Mouse (Mus musculus): ENCODE measurements around the gene Rai14. TPM values are rescaled to one million over a fixed set of nuclear protein-coding genes. Genes with fewer than 3 reads are reported as not detected.

Rai14 gene
- polyA plus RNA-seq, 1 experiment from 2014 or later, result 80.9 TPM

GRCm38 (mm10) chr15:10583408-10583807, 131.0 kb downstream of the Rai14 start:
- H3K27me3 ChIP-seq (ENCODE audit: control insufficient read depth, insufficient read depth, low read depth, low read length), result no peaks in the 10 kb centered on the region
- H3K9ac ChIP-seq (ENCODE audit: low read length), result no peak overlapping the region
- H3K4me1 ChIP-seq (replicated peaks; ENCODE audit: control insufficient read depth, insufficient read depth, low read length), result no peaks in the 10 kb centered on the region
- 42% methylated on average over 8 of the region's 8 CpGs for WGBS
- ATAC-seq (ENCODE audit: low read depth), result peak; percentile 84
- no peak overlapping the region for H3K4me2 ChIP-seq (ENCODE audit: low read depth, low read length)
- H3K9me3 ChIP-seq (ENCODE audit: control insufficient read depth, low read length), result no peaks in the 10 kb centered on the region
- H3K27ac ChIP-seq (ENCODE audit: low read length), result no peak overlapping the region
- no peak overlapping the region for H3K4me3 ChIP-seq (ENCODE audit: low read length)
- peaks cover 9% of the 10 kb centered on the region for H3K36me3 ChIP-seq (ENCODE audit: control insufficient read depth, insufficient read depth, low read length)

- Histone ChIP-seq H3K4me3 (ENCODE audit: low read length) (no peak overlapping the region), H3K36me3 (ENCODE audit: control insufficient read depth, insufficient read depth, low read length) (peaks cover 27% of the 10 kb centered on the region), H3K4me2 (ENCODE audit: low read depth, low read length) (no peak overlapping the region), H3K27ac (ENCODE audit: low read length) (no peak overlapping the region), H3K27me3 (ENCODE audit: control insufficient read depth, insufficient read depth, low read depth, low read length) (no peaks in the 10 kb centered on the region), H3K9ac (ENCODE audit: low read length) (no peak overlapping the region), H3K9me3 (ENCODE audit: control insufficient read depth, low read length) (no peaks in the 10 kb centered on the region), H3K4me1 (replicated peaks; ENCODE audit: control insufficient read depth, insufficient read depth, low read length) (no peaks in the 10 kb centered on the region)
- WGBS, result 82% methylated on average over 3 of the region's 3 CpGs
- no peak for ATAC-seq (ENCODE audit: low read depth)
Measured at GRCm38 (mm10) chr15:10579159-10579558, 135.3 kb downstream of the Rai14 start.

GRCm38 (mm10) chr15:10566486-10566885, 147.9 kb downstream of the Rai14 start:
- ATAC-seq (ENCODE audit: low read depth), result no peak
- no peak overlapping the region for H3K4me3 ChIP-seq (ENCODE audit: low read length)
- no peaks in the 10 kb centered on the region for H3K4me1 ChIP-seq (replicated peaks; ENCODE audit: control insufficient read depth, insufficient read depth, low read length)
- H3K9ac ChIP-seq (ENCODE audit: low read length), result no peak overlapping the region
- H3K27me3 ChIP-seq (ENCODE audit: control insufficient read depth, insufficient read depth, low read depth, low read length), result no peaks in the 10 kb centered on the region
- no peak overlapping the region for H3K27ac ChIP-seq (ENCODE audit: low read length)
- peaks cover 24% of the 10 kb centered on the region; the same call in 1 of the 2 replicates for H3K36me3 ChIP-seq (ENCODE audit: control insufficient read depth, insufficient read depth, low read length)
- no peaks in the 10 kb centered on the region for H3K9me3 ChIP-seq (ENCODE audit: control insufficient read depth, low read length)
- 81% methylated on average over 7 of the region's 7 CpGs for WGBS
- H3K4me2 ChIP-seq (ENCODE audit: low read depth, low read length), result no peak overlapping the region

- WGBS, result 44% methylated on average over 1 of the region's 1 CpGs
- Histone ChIP-seq H3K27me3 (ENCODE audit: control insufficient read depth, insufficient read depth, low read depth, low read length) (no peaks in the 10 kb centered on the region), H3K27ac (ENCODE audit: low read length) (no peak overlapping the region), H3K9me3 (ENCODE audit: control insufficient read depth, low read length) (no peaks in the 10 kb centered on the region), H3K4me1 (replicated peaks; ENCODE audit: control insufficient read depth, insufficient read depth, low read length) (no peaks in the 10 kb centered on the region), H3K4me2 (ENCODE audit: low read depth, low read length) (no peak overlapping the region), H3K4me3 (ENCODE audit: low read length) (no peak overlapping the region), H3K36me3 (ENCODE audit: control insufficient read depth, insufficient read depth, low read length) (peaks cover 12% of the 10 kb centered on the region; the same call in 1 of the 2 replicates), H3K9ac (ENCODE audit: low read length) (no peak overlapping the region)
- no peak for ATAC-seq (ENCODE audit: low read depth)
Measured at GRCm38 (mm10) chr15:10564201-10564600, 150.2 kb downstream of the Rai14 start.

GRCm38 (mm10) chr15:10562281-10562680, 152.1 kb downstream of the Rai14 start:
- no peak overlapping the region for H3K4me2 ChIP-seq (ENCODE audit: low read depth, low read length)
- ATAC-seq (ENCODE audit: low read depth), result no peak
- no peak overlapping the region for H3K27ac ChIP-seq (ENCODE audit: low read length)
- no peaks in the 10 kb centered on the region for H3K9me3 ChIP-seq (ENCODE audit: control insufficient read depth, low read length)
- no peaks in the 10 kb centered on the region for H3K27me3 ChIP-seq (ENCODE audit: control insufficient read depth, insufficient read depth, low read depth, low read length)
- H3K36me3 ChIP-seq (ENCODE audit: control insufficient read depth, insufficient read depth, low read length), result peaks cover under 1% of the 10 kb centered on the region; the same call in 1 of the 2 replicates
- no peak overlapping the region for H3K9ac ChIP-seq (ENCODE audit: low read length)
- H3K4me3 ChIP-seq (ENCODE audit: low read length), result no peak overlapping the region
- no peaks in the 10 kb centered on the region for H3K4me1 ChIP-seq (replicated peaks; ENCODE audit: control insufficient read depth, insufficient read depth, low read length)

- WGBS, result 84% methylated on average over 7 of the region's 7 CpGs
- Histone ChIP-seq H3K4me2 (ENCODE audit: low read depth, low read length) (no peak overlapping the region), H3K27ac (ENCODE audit: low read length) (no peak overlapping the region), H3K9ac (ENCODE audit: low read length) (no peak overlapping the region), H3K4me3 (ENCODE audit: low read length) (no peak overlapping the region), H3K9me3 (ENCODE audit: control insufficient read depth, low read length) (no peaks in the 10 kb centered on the region), H3K27me3 (ENCODE audit: control insufficient read depth, insufficient read depth, low read depth, low read length) (no peaks in the 10 kb centered on the region), H3K36me3 (ENCODE audit: control insufficient read depth, insufficient read depth, low read length) (no peaks in the 10 kb centered on the region), H3K4me1 (replicated peaks; ENCODE audit: control insufficient read depth, insufficient read depth, low read length) (no peaks in the 10 kb centered on the region)
- ATAC-seq (ENCODE audit: low read depth), result no peak
Measured at GRCm38 (mm10) chr15:10560005-10560404, 154.4 kb downstream of the Rai14 start.

- no peaks in the 10 kb centered on the region for H3K9me3 ChIP-seq (ENCODE audit: control insufficient read depth, low read length)
- H3K27me3 ChIP-seq (ENCODE audit: control insufficient read depth, insufficient read depth, low read depth, low read length), result no peaks in the 10 kb centered on the region
- H3K4me1 ChIP-seq (replicated peaks; ENCODE audit: control insufficient read depth, insufficient read depth, low read length), result no peaks in the 10 kb centered on the region
- no peaks in the 10 kb centered on the region for H3K36me3 ChIP-seq (ENCODE audit: control insufficient read depth, insufficient read depth, low read length)
- ATAC-seq (ENCODE audit: low read depth), result no peak
- H3K4me2 ChIP-seq (ENCODE audit: low read depth, low read length), result no peak within 1 kb of the TSS
- H3K4me3 ChIP-seq (ENCODE audit: low read length), result no peak within 1 kb of the TSS
- no peak within 1 kb of the TSS for H3K9ac ChIP-seq (ENCODE audit: low read length)
- H3K27ac ChIP-seq (ENCODE audit: low read length), result no peak within 1 kb of the TSS
- 80% methylated on average over 13 of the region's 13 CpGs for WGBS
Measured at GRCm38 (mm10) chr15:10558465-10558864, 156.0 kb downstream of the Rai14 start, which contains the start of gene Ttc23l. Ttc23l (minus strand) TSS chr15:10558668.

- Histone ChIP-seq H3K27ac (ENCODE audit: low read length) (no peak overlapping the region), H3K36me3 (ENCODE audit: control insufficient read depth, insufficient read depth, low read length) (no peaks in the 10 kb centered on the region), H3K9ac (ENCODE audit: low read length) (no peak overlapping the region), H3K27me3 (ENCODE audit: control insufficient read depth, insufficient read depth, low read depth, low read length) (no peaks in the 10 kb centered on the region), H3K4me1 (replicated peaks; ENCODE audit: control insufficient read depth, insufficient read depth, low read length) (no peaks in the 10 kb centered on the region), H3K4me2 (ENCODE audit: low read depth, low read length) (no peak overlapping the region), H3K9me3 (ENCODE audit: control insufficient read depth, low read length) (no peaks in the 10 kb centered on the region), H3K4me3 (ENCODE audit: low read length) (no peak overlapping the region)
- ATAC-seq (ENCODE audit: low read depth), result no peak
Measured at GRCm38 (mm10) chr15:10554336-10554735, 160.1 kb downstream of the Rai14 start.

GRCm38 (mm10) chr15:10540271-10541088, 173.9 kb downstream of the Rai14 start:
- H3K27ac ChIP-seq (ENCODE audit: low read length), result no peak overlapping the region
- no peak overlapping the region for H3K4me3 ChIP-seq (ENCODE audit: low read length)
- H3K4me1 ChIP-seq (replicated peaks; ENCODE audit: control insufficient read depth, insufficient read depth, low read length), result no peaks in the 10 kb centered on the region
- H3K27me3 ChIP-seq (ENCODE audit: control insufficient read depth, insufficient read depth, low read depth, low read length), result no peaks in the 10 kb centered on the region
- 72% methylated on average over 16 of the region's 16 CpGs for WGBS
- no peaks in the 10 kb centered on the region for H3K9me3 ChIP-seq (ENCODE audit: control insufficient read depth, low read length)
- no peak overlapping the region for H3K9ac ChIP-seq (ENCODE audit: low read length)
- H3K36me3 ChIP-seq (ENCODE audit: control insufficient read depth, insufficient read depth, low read length), result no peaks in the 10 kb centered on the region
- no peak overlapping the region for H3K4me2 ChIP-seq (ENCODE audit: low read depth, low read length)
- ATAC-seq (ENCODE audit: low read depth), result no peak

Data from lung, embryonic 16.5 days (tissue).